Mouse (Mus musculus) hindbrain, embryonic 14.5 days (tissue): ENCODE measurements around the gene BC005561. TPM values are rescaled to one million over a fixed set of nuclear protein-coding genes. Genes with fewer than 3 reads are reported as not detected.

Source experiments
- ATAC-seq: fragments of 200-750 bp; cut with Nextera tagmentation; 2 replicates; pipeline ENCODE4 v1.8.0; 2017; ENCODE audit warnings: moderate number of reproducible peaks, mild to moderate bottlenecking, moderate TSS enrichment, moderate library complexity; ENCODE audit not compliant: low FRiP score
- DNase-seq: peaks from one replicate; pipeline ENCODE4 v3.0.0-alpha.2; 2015; ENCODE audit warnings: low spot score
- H3K27ac ChIP-seq: fragments of 300-500 bp; sonication (generic); 2 replicates; pipeline ENCODE4 v1.5.1; 2014; ENCODE audit warnings: mild to moderate bottlenecking, moderate library complexity
- H3K27me3 ChIP-seq: fragments of 300-500 bp; sonication (generic); 2 replicates; pipeline ENCODE4 v1.6.1; 2014; ENCODE audit warnings: mild to moderate bottlenecking, low read length, mixed read lengths; ENCODE audit not compliant: control insufficient read depth, insufficient read depth
- H3K36me3 ChIP-seq: fragments of 300-500 bp; sonication (generic); replicated peaks from 2 replicates; pipeline ENCODE4 v1.6.1; 2014; ENCODE audit not compliant: control insufficient read depth, insufficient read depth
- H3K4me1 ChIP-seq: fragments of 300-500 bp; sonication (generic); replicated peaks from 2 replicates; pipeline ENCODE4 v1.6.1; 2014; ENCODE audit warnings: antibody characterized with exemption, low read length, mixed read lengths; ENCODE audit not compliant: control insufficient read depth, insufficient read depth
- H3K4me2 ChIP-seq: fragments of 300-500 bp; sonication (generic); replicated peaks from 2 replicates; pipeline ENCODE4 v1.6.1; 2014; ENCODE audit warnings: mild to moderate bottlenecking, moderate library complexity
- H3K4me3 ChIP-seq: fragments of 300-500 bp; sonication (generic); replicated peaks from 2 replicates; pipeline ENCODE4 v1.5.1; 2014; ENCODE audit warnings: mild to moderate bottlenecking, low read length
- H3K9ac ChIP-seq: fragments of 300-500 bp; sonication (generic); 2 replicates; pipeline ENCODE4 v1.6.1; 2014
- H3K9me3 ChIP-seq: fragments of 300-500 bp; sonication (generic); 2 replicates; pipeline ENCODE4 v1.6.1; 2016; ENCODE audit warnings: low read length; ENCODE audit not compliant: control insufficient read depth
- WGBS: fragments of 180-500 bp; shearing (Covaris S2); extraction: QIAGEN DNeasy Blood & Tissue Kit; methylation state at CpG from one replicate; pipeline ENCODE4 v1.1.7; 2014; 5-methylcytosine and 5-hydroxymethylcytosine counted together
- polyA plus RNA-seq: library from polyadenylated mRNA; unstranded; fragments of >200 nt; fragmentation: Nextera tagmentation; extraction: Ambion mirVana; gene quantifications from 2 replicates; pipeline ENCODE4 v1.2.1, GENCODE M21; 2014

The BC005561 gene
- 12.2 and 13.7 TPM in 2 replicates for polyA plus RNA-seq

GRCm38 (mm10) chr5:104508195-104508891 lies at the start of gene BC005561:
Gene BC005561 (plus strand): TSS chr5:104508352.
- peak within 1 kb of the TSS; percentile 94 for H3K9ac ChIP-seq
- peaks cover 18% of the 10 kb centered on the region for H3K4me1 ChIP-seq
- peaks cover 15% of the 10 kb centered on the region for H3K36me3 ChIP-seq
- H3K27ac ChIP-seq = peak within 1 kb of the TSS; percentile 94
- under 1% methylated on average over 80 of the region's 83 CpGs for WGBS
- DNase-seq (peak; percentile 90), ATAC-seq (peak; percentile 96)
- H3K27me3 ChIP-seq = no peaks in the 10 kb centered on the region
- H3K9me3 ChIP-seq = peaks cover 6% of the 10 kb centered on the region
- H3K4me2 ChIP-seq = peak within 1 kb of the TSS; percentile 83
- peak within 1 kb of the TSS; percentile 94 for H3K4me3 ChIP-seq

GRCm38 (mm10) chr5:104458832-104459705 lies 49.1 kb upstream of the BC005561 start, which contains the start of gene Pkd2:
Gene Pkd2 (plus strand): TSS chr5:104459450.
- WGBS = 12% methylated on average over 41 of the region's 46 CpGs

GRCm38 (mm10) chr5:104459706-104460455 lies 48.3 kb upstream of the BC005561 start:
- peak overlapping the region; percentile 95 for H3K27ac ChIP-seq
- H3K27me3 ChIP-seq = no peaks in the 10 kb centered on the region
- H3K9ac ChIP-seq = peak overlapping the region; percentile 98
- ATAC-seq (peak; percentile 77), DNase-seq (peak; percentile 56)
- peak overlapping the region; percentile 84 for H3K4me2 ChIP-seq
- H3K4me1 ChIP-seq = peaks cover 10% of the 10 kb centered on the region; the same call in 1 of the 2 replicates
- peaks cover 6% of the 10 kb centered on the region; the same call in 1 of the 2 replicates for H3K9me3 ChIP-seq
- H3K4me3 ChIP-seq = peak overlapping the region; percentile 82
- WGBS = under 1% methylated on average over 76 of the region's 82 CpGs
- 0 out of 2 replicates have a peak, but pooled peaks cover 3% of the 10 kb centered on the region for H3K36me3 ChIP-seq

More at GRCm38 (mm10) chr5:104458832-104459705, 49.1 kb upstream of the BC005561 start, which contains the start of gene Pkd2:
- Histone ChIP-seq H3K4me2 (peak within 1 kb of the TSS; percentile 84), H3K4me1 (peaks cover 10% of the 10 kb centered on the region; the same call in 1 of the 2 replicates), H3K27me3 (no peaks in the 10 kb centered on the region), H3K9me3 (peaks cover 6% of the 10 kb centered on the region; the same call in 1 of the 2 replicates), H3K4me3 (peak within 1 kb of the TSS; percentile 82), H3K27ac (peak within 1 kb of the TSS; percentile 95), H3K36me3 (0 out of 2 replicates have a peak, but pooled peaks cover 3% of the 10 kb centered on the region), H3K9ac (peak within 1 kb of the TSS; percentile 98)
- peak; percentile 69 for DNase-seq
- peak; percentile 87 for ATAC-seq

GRCm38 (mm10) chr5:104460456-104460838 lies 47.7 kb upstream of the BC005561 start:
- peaks cover 6% of the 10 kb centered on the region; the same call in 1 of the 2 replicates for H3K9me3 ChIP-seq
- H3K27me3 ChIP-seq = no peaks in the 10 kb centered on the region
- WGBS = 31% methylated on average over 3 of the region's 3 CpGs
- DNase-seq (no peak), ATAC-seq (no peak)
- peak overlapping the region; percentile 98 for H3K9ac ChIP-seq
- H3K4me3 ChIP-seq = peak overlapping the region; percentile 82
- peaks cover 10% of the 10 kb centered on the region; the same call in 1 of the 2 replicates for H3K4me1 ChIP-seq
- peak overlapping the region; percentile 95 for H3K27ac ChIP-seq
- peak overlapping the region; percentile 84 for H3K4me2 ChIP-seq
- H3K36me3 ChIP-seq = 0 out of 2 replicates have a peak, but pooled peaks cover 9% of the 10 kb centered on the region

- Histone ChIP-seq H3K27me3 (no peaks in the 10 kb centered on the region), H3K36me3 (0 out of 2 replicates have a peak, but pooled peaks cover 13% of the 10 kb centered on the region), H3K9ac (0 out of 2 replicates have a peak overlapping the region, but pooled peaks have one; percentile 10), H3K4me2 (peak overlapping the region; percentile 84), H3K9me3 (peaks cover 6% of the 10 kb centered on the region; the same call in 1 of the 2 replicates), H3K4me3 (peak overlapping the region; percentile 82), H3K27ac (no peak overlapping the region), H3K4me1 (peaks cover 10% of the 10 kb centered on the region; the same call in 1 of the 2 replicates)
- DNase-seq = no peak
- ATAC-seq = no peak
- WGBS = 43% methylated on average over 6 of the region's 7 CpGs
Measured at GRCm38 (mm10) chr5:104460856-104461255, 47.3 kb upstream of the BC005561 start.

- Histone ChIP-seq H3K36me3 (peaks cover 40% of the 10 kb centered on the region), H3K4me2 (no peak overlapping the region), H3K4me1 (no peaks in the 10 kb centered on the region), H3K9me3 (no peaks in the 10 kb centered on the region), H3K9ac (no peak overlapping the region), H3K4me3 (no peak overlapping the region), H3K27ac (no peak overlapping the region), H3K27me3 (no peaks in the 10 kb centered on the region)
- ATAC-seq (no peak), DNase-seq (no peak)
- WGBS = 88% methylated on average over 8 of the region's 8 CpGs
Measured at GRCm38 (mm10) chr5:104465279-104465678, 42.9 kb upstream of the BC005561 start.

- H3K36me3 ChIP-seq = peaks cover 43% of the 10 kb centered on the region
- no peak overlapping the region for H3K9ac ChIP-seq
- no peaks in the 10 kb centered on the region for H3K27me3 ChIP-seq
- H3K9me3 ChIP-seq = no peaks in the 10 kb centered on the region
- 89% methylated on average over 12 of the region's 12 CpGs for WGBS
- no peak overlapping the region for H3K4me2 ChIP-seq
- no peaks in the 10 kb centered on the region for H3K4me1 ChIP-seq
- H3K27ac ChIP-seq = no peak overlapping the region
- ATAC-seq (no peak), DNase-seq (no peak)
- H3K4me3 ChIP-seq = no peak overlapping the region
Measured at GRCm38 (mm10) chr5:104465731-104466130, 42.4 kb upstream of the BC005561 start.

GRCm38 (mm10) chr5:104466816-104467215 lies 41.3 kb upstream of the BC005561 start:
- Histone ChIP-seq H3K9ac (no peak overlapping the region), H3K4me3 (no peak overlapping the region), H3K27ac (no peak overlapping the region), H3K9me3 (no peaks in the 10 kb centered on the region), H3K4me2 (no peak overlapping the region), H3K4me1 (no peaks in the 10 kb centered on the region), H3K36me3 (peaks cover 53% of the 10 kb centered on the region), H3K27me3 (no peaks in the 10 kb centered on the region)
- WGBS = 96% methylated on average over 16 of the region's 16 CpGs
- DNase-seq = no peak
- no peak for ATAC-seq
